12 mouse cellular contexts compared by ENCODE assay signal in genomic region chr15:100082052-100082451, GRCm38 (mm10). TPM values are rescaled to one million over a fixed set of nuclear protein-coding genes. Genes with fewer than 3 reads are reported as not detected.
A peak's percentile ranks its signal among the peaks of the same experiment; 100 is the strongest.
DNase-seq lines count a peak whose midpoint lies in the region; ATAC-seq and TF ChIP-seq lines count a peak whose summit lies in the region.
"Had no signal": no experiment of that assay in that cellular context is flagged by ENCODE, and none has a peak within 500 bp of the region (broad histone marks: within the 10 kb centered on the region; RNA-seq: fewer than 3 reads in every experiment).

No protein-coding gene starts in this region.

- intact Hi-C loops in gastrocnemius, adult 2 months (cut with DNase I) = no loop called here

- no peaks in the 10 kb centered on the region for H3K27me3 ChIP-seq in liver, postnatal 0 days (ENCODE audit: insufficient read depth, low read length)
- H3K27me3 ChIP-seq in liver, embryonic 11.5 days (replicated peaks; ENCODE audit: control insufficient read depth, insufficient read depth, low read length) = no peaks in the 10 kb centered on the region
- no peaks in the 10 kb centered on the region for H3K27me3 ChIP-seq in forebrain, embryonic 14.5 days (replicated peaks; ENCODE audit: control insufficient read depth, insufficient read depth, low read length)
- no peaks in the 10 kb centered on the region for H3K27me3 ChIP-seq in midbrain, postnatal 0 days (ENCODE audit: insufficient read depth, low read length)
- no peaks in the 10 kb centered on the region for H3K27me3 ChIP-seq in kidney, embryonic 16.5 days (ENCODE audit: insufficient read depth, low read length)
- H3K27me3 ChIP-seq: limb, embryonic 13.5 days had no signal

- H3K4me3 ChIP-seq in gastrocnemius, adult 2 months = no peak overlapping the region
- H3K4me3 ChIP-seq in liver, postnatal 0 days (ENCODE audit: low read depth, low read length) = no peak overlapping the region
- H3K4me3 ChIP-seq in liver, embryonic 11.5 days (ENCODE audit: low read depth, low read length) = no peak overlapping the region
- H3K4me3 ChIP-seq in forebrain, embryonic 14.5 days (ENCODE audit: low read depth, low read length) = no peak overlapping the region
- H3K4me3 ChIP-seq in midbrain, postnatal 0 days (ENCODE audit: low read depth, low read length) = no peak overlapping the region
- no peak overlapping the region for H3K4me3 ChIP-seq in kidney, embryonic 16.5 days (ENCODE audit: low read length)
- H3K4me3 ChIP-seq: limb, embryonic 13.5 days had no signal

- H3K4me1 ChIP-seq in liver, postnatal 0 days (ENCODE audit: insufficient read depth) = peaks cover 50% of the 10 kb centered on the region
- peaks cover 9% of the 10 kb centered on the region; the same call in 1 of the 2 replicates for H3K4me1 ChIP-seq in liver, embryonic 11.5 days (replicated peaks; ENCODE audit: control insufficient read depth, insufficient read depth, low read length)
- peaks cover 12% of the 10 kb centered on the region for H3K4me1 ChIP-seq in forebrain, embryonic 14.5 days (ENCODE audit: control insufficient read depth, insufficient read depth, low read length)
- H3K4me1 ChIP-seq in midbrain, postnatal 0 days (ENCODE audit: insufficient read depth, low read length) = peaks cover 9% of the 10 kb centered on the region; the same call in 1 of the 2 replicates
- peaks cover 9% of the 10 kb centered on the region for H3K4me1 ChIP-seq in kidney, embryonic 16.5 days (ENCODE audit: insufficient read depth, low read length)

- no peak; the same call in 1 of the 2 replicates for ATAC-seq in liver, postnatal 0 days
- ATAC-seq in liver, embryonic 11.5 days (replicated peaks; ENCODE audit: low FRiP score) = no peak
- ATAC-seq in forebrain, embryonic 14.5 days = no peak
- no peak for ATAC-seq in midbrain, postnatal 0 days (ENCODE audit: low FRiP score)
- no peak for ATAC-seq in kidney, embryonic 16.5 days (ENCODE audit: low FRiP score, low TSS enrichment)

- H3K27ac ChIP-seq in gastrocnemius, adult 2 months = peak overlapping the region; percentile 63
- H3K27ac ChIP-seq in liver, postnatal 0 days (ENCODE audit: low read depth) = peak overlapping the region; percentile 39
- no peak overlapping the region for H3K27ac ChIP-seq in liver, embryonic 11.5 days (ENCODE audit: low read depth, low read length)
- H3K27ac ChIP-seq in forebrain, embryonic 14.5 days (ENCODE audit: low read depth, low read length) = 0 out of 2 replicates have a peak overlapping the region, but pooled peaks have one; percentile 1
- peak overlapping the region; percentile 21 for H3K27ac ChIP-seq in midbrain, postnatal 0 days (ENCODE audit: low read depth, low read length)
- no peak overlapping the region for H3K27ac ChIP-seq in kidney, embryonic 16.5 days (ENCODE audit: low read length)
- H3K27ac ChIP-seq: limb, embryonic 13.5 days had no signal

- H3K36me3 ChIP-seq in liver, postnatal 0 days (replicated peaks; ENCODE audit: insufficient read depth, low read length) = no peaks in the 10 kb centered on the region
- no peaks in the 10 kb centered on the region for H3K36me3 ChIP-seq in liver, embryonic 11.5 days (ENCODE audit: control insufficient read depth, insufficient read depth, low read length)
- H3K36me3 ChIP-seq in forebrain, embryonic 14.5 days (ENCODE audit: control insufficient read depth, insufficient read depth, low read length) = no peaks in the 10 kb centered on the region
- no peaks in the 10 kb centered on the region for H3K36me3 ChIP-seq in midbrain, postnatal 0 days (ENCODE audit: insufficient read depth, low read length)
- no peaks in the 10 kb centered on the region for H3K36me3 ChIP-seq in kidney, embryonic 16.5 days (ENCODE audit: insufficient read depth, low read length)
- H3K36me3 ChIP-seq: limb, embryonic 13.5 days had no signal

- no peak overlapping the region for H3K9ac ChIP-seq in liver, postnatal 0 days (replicated peaks)
- no peak overlapping the region for H3K9ac ChIP-seq in liver, embryonic 11.5 days (ENCODE audit: low read depth, low read length)
- no peak overlapping the region for H3K9ac ChIP-seq in forebrain, embryonic 14.5 days (ENCODE audit: low read length)
- no peak overlapping the region for H3K9ac ChIP-seq in midbrain, postnatal 0 days (replicated peaks; ENCODE audit: low read length, poor library complexity, severe bottlenecking)
- no peak overlapping the region for H3K9ac ChIP-seq in kidney, embryonic 16.5 days (replicated peaks; ENCODE audit: low read length)
- H3K9ac ChIP-seq: limb, embryonic 13.5 days had no signal

- no peak for TF ChIP-seq CTCF in gastrocnemius, adult 2 months (IDR thresholded peaks at IDR 0.05)
- TF ChIP-seq CTCF in liver, postnatal 0 days (IDR thresholded peaks at IDR 0.05; ENCODE audit: low read depth) = no peak
- no peak for TF ChIP-seq CTCF in midbrain, postnatal 0 days (IDR thresholded peaks at IDR 0.05)

- H3K4me2 ChIP-seq in liver, postnatal 0 days (ENCODE audit: low read depth, low read length) = no peak overlapping the region
- H3K4me2 ChIP-seq in liver, embryonic 11.5 days = no peak overlapping the region
- no peak overlapping the region for H3K4me2 ChIP-seq in forebrain, embryonic 14.5 days (ENCODE audit: low read length)
- no peak overlapping the region for H3K4me2 ChIP-seq in midbrain, postnatal 0 days (ENCODE audit: low read depth, low read length, poor library complexity, severe bottlenecking)
- no peak overlapping the region for H3K4me2 ChIP-seq in kidney, embryonic 16.5 days (replicated peaks; ENCODE audit: low read depth, low read length)
- H3K4me2 ChIP-seq: limb, embryonic 13.5 days had no signal

- 56% methylated on average over 8 of the region's 8 CpGs for WGBS in liver, postnatal 0 days (ENCODE audit: insufficient replicate concordance)
- WGBS in liver, embryonic 11.5 days = 79% methylated on average over 8 of the region's 8 CpGs
- 71% methylated on average over 8 of the region's 8 CpGs for WGBS in forebrain, embryonic 14.5 days
- 57% methylated on average over 8 of the region's 8 CpGs for WGBS in midbrain, postnatal 0 days
- 58% methylated on average over 8 of the region's 8 CpGs for WGBS in kidney, embryonic 16.5 days

- no peaks in the 10 kb centered on the region for H3K9me3 ChIP-seq in liver, postnatal 0 days (ENCODE audit: low read length)
- no peaks in the 10 kb centered on the region for H3K9me3 ChIP-seq in liver, embryonic 11.5 days (ENCODE audit: control insufficient read depth, low read length)
- no peaks in the 10 kb centered on the region for H3K9me3 ChIP-seq in forebrain, embryonic 14.5 days (replicated peaks; ENCODE audit: control insufficient read depth, low read length)
- no peaks in the 10 kb centered on the region for H3K9me3 ChIP-seq in midbrain, postnatal 0 days (ENCODE audit: low read length)
- no peaks in the 10 kb centered on the region for H3K9me3 ChIP-seq in kidney, embryonic 16.5 days (ENCODE audit: low read length)
- H3K9me3 ChIP-seq: limb, embryonic 13.5 days had no signal

- DNase-seq in gastrocnemius, adult 2 months = no peak
- no peak for DNase-seq in gastrocnemius, postnatal 4 days (ENCODE audit: low spot score in 2 of 2)
- DNase-seq in liver, postnatal 0 days = no peak
- no peak for DNase-seq in liver, embryonic 11.5 days (ENCODE audit: low spot score)
- DNase-seq in forebrain, embryonic 14.5 days (ENCODE audit: low spot score) = no peak
- DNase-seq in midbrain, postnatal 0 days (ENCODE audit: low spot score) = no peak
- no peak for DNase-seq in kidney, adult 8-10 months
- DNase-seq: kidney, postnatal 25 days; right cerebral cortex, postnatal 14 days; thymus, adult 18-20 months had no signal

- no peak for TF ChIP-seq EP300 in liver, postnatal 0 days (IDR thresholded peaks at IDR 0.05; ENCODE audit: low read depth)

RNA-seq across cellular contexts. Expression of gene Dip2b, which starts 43.6 kb away (rescaled TPM):
- 1 to 10 TPM; 5.8 to 8.3 TPM for total RNA-seq in gastrocnemius, adult 2 months (2021)
- total RNA-seq in gastrocnemius, postnatal 4 days (2021) = 10 to 100 TPM; 25.6 to 25.9 TPM
- 2.1 and 2.3 TPM in 2 replicates for polyA plus RNA-seq in liver, postnatal 0 days (2015; fragmentation: Nextera tagmentation; extraction: Ambion mirVana)
- polyA plus RNA-seq in liver, embryonic 11.5 days (2014; fragmentation: Nextera tagmentation; extraction: Ambion mirVana) = 10.0 and 10.4 TPM in 2 replicates
- polyA plus RNA-seq in forebrain, embryonic 14.5 days (2014; fragmentation: Nextera tagmentation; extraction: Ambion mirVana) = 16.3 and 21.3 TPM in 2 replicates
- 44.1 and 44.8 TPM in 2 replicates for total RNA-seq in midbrain, postnatal 0 days (2014; rRNA removed)
- polyA plus RNA-seq in midbrain, postnatal 0 days (2015; fragmentation: Nextera tagmentation; extraction: Ambion mirVana) = 8.0 and 10.5 TPM in 2 replicates
- polyA plus RNA-seq in kidney, embryonic 16.5 days (2015; fragmentation: Nextera tagmentation; extraction: Ambion mirVana) = 8.8 and 11.0 TPM in 2 replicates

Comparison
In these comparisons a context has a peak if more than half of its experiments do, and no peak if none do; other contexts are left out.
1. H3K27ac ChIP-seq: peak in gastrocnemius, adult 2 months (single experiment), liver, postnatal 0 days (single experiment), forebrain, embryonic 14.5 days (single experiment) and midbrain, postnatal 0 days (single experiment); none in liver, embryonic 11.5 days (single experiment) and kidney, embryonic 16.5 days (single experiment).